Mouse (Mus musculus) liver, embryonic 11.5 days (tissue): ENCODE results near the gene Trpm1. TPM values are rescaled to one million over a fixed set of nuclear protein-coding genes. Genes with fewer than 3 reads are reported as not detected.

Experiments
- ATAC-seq: fragments of 200-750 bp; cut with Nextera tagmentation; replicated peaks from 2 replicates; pipeline ENCODE4 v1.8.0; 2017; ENCODE audit warnings: moderate number of reproducible peaks, mild to moderate bottlenecking, moderate TSS enrichment, moderate library complexity; ENCODE audit not compliant: low FRiP score
- DNase-seq: peaks from one replicate; pipeline ENCODE4 v3.0.0-alpha.2; 2017; ENCODE audit warnings: low spot score
- H3K27ac ChIP-seq: fragments of 300-500 bp; sonication (generic); 2 replicates; pipeline ENCODE4 v1.5.1; 2014; ENCODE audit warnings: mild to moderate bottlenecking, low read depth, low read length, control low read depth
- H3K27me3 ChIP-seq: fragments of 300-500 bp; sonication (generic); replicated peaks from 2 replicates; pipeline ENCODE4 v1.6.1; 2014; ENCODE audit warnings: low read length, mixed read lengths; ENCODE audit not compliant: control insufficient read depth, insufficient read depth
- H3K36me3 ChIP-seq: fragments of 300-500 bp; sonication (generic); 2 replicates; pipeline ENCODE4 v1.6.1; 2014; ENCODE audit warnings: mild to moderate bottlenecking, low read length, moderate library complexity, mixed read lengths; ENCODE audit not compliant: control insufficient read depth, insufficient read depth
- H3K4me1 ChIP-seq: fragments of 300-500 bp; sonication (generic); replicated peaks from 2 replicates; pipeline ENCODE4 v1.6.1; 2014; ENCODE audit warnings: low read length, mixed read lengths; ENCODE audit not compliant: control insufficient read depth, insufficient read depth
- H3K4me2 ChIP-seq: fragments of 300-500 bp; sonication (generic); 2 replicates; pipeline ENCODE4 v1.6.1; 2014; ENCODE audit warnings: mild to moderate bottlenecking, control low read depth, moderate library complexity
- H3K4me3 ChIP-seq: fragments of 300-500 bp; sonication (generic); 2 replicates; pipeline ENCODE4 v1.5.1; 2014; ENCODE audit warnings: low read depth, low read length, control low read depth
- H3K9ac ChIP-seq: fragments of 300-500 bp; sonication (generic); 2 replicates; pipeline ENCODE4 v1.6.1; 2014; ENCODE audit warnings: low read depth, low read length, control low read depth
- H3K9me3 ChIP-seq: fragments of 300-500 bp; sonication (generic); 2 replicates; pipeline ENCODE4 v1.6.1; 2016; ENCODE audit warnings: low read length, inconsistent platforms, mixed read lengths; ENCODE audit not compliant: control insufficient read depth
- WGBS: fragments of 180-500 bp; shearing (Covaris S2); extraction: QIAGEN DNeasy Blood & Tissue Kit; methylation state at CpG from one replicate; pipeline ENCODE4 v1.1.7; 2014; 5-methylcytosine and 5-hydroxymethylcytosine counted together
- microRNA counts: library from miRNA; unstranded; fragments of <30 nt; microRNA quantifications from one replicate; lab custom pipeline; 2015
- microRNA-seq: library from miRNA; unstranded; fragments of <30 nt; microRNA quantifications from one replicate; pipeline ENCODE4, GENCODE M21; 2017; ENCODE audit warnings: borderline number of aligned reads
- polyA plus RNA-seq: library from polyadenylated mRNA; unstranded; fragments of >200 nt; fragmentation: Nextera tagmentation; extraction: Ambion mirVana; gene quantifications from 2 replicates; pipeline ENCODE4 v1.2.1, GENCODE M21; 2014

Gene Trpm1
- polyA plus RNA-seq, 1 experiment from 2014 or later, result 0.21 TPM

DNA sequence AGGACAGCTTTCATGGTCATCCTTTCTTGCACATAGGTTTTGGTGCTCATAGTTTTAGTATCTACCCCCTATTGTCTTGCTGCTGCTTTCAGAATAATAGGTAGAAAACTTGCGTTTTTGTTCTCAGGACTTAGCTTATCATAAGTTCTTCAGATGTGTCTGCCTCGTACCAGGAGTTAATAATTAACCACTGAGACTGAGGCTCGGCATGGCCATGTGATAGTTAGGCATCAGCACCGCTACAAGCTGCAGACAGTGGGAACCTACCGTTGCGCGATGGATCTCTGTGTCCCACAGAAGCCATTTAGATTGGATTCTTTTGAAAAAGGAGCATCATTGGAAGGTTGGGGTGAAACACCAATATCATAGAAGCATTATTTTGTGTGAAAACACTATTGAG is 159.2 kb downstream of the Trpm1 start:
- no peaks in the 10 kb centered on the region for H3K27me3 ChIP-seq
- ATAC-seq (no peak), DNase-seq (no peak)
- no peaks in the 10 kb centered on the region for H3K9me3 ChIP-seq
- no peak overlapping the region for H3K4me3 ChIP-seq
- H3K27ac ChIP-seq, result no peak overlapping the region
- 87% methylated on average over 7 of the region's 7 CpGs for WGBS
- H3K36me3 ChIP-seq, result no peaks in the 10 kb centered on the region
- no peak overlapping the region for H3K4me2 ChIP-seq
- H3K9ac ChIP-seq, result no peak overlapping the region
- H3K4me1 ChIP-seq, result no peaks in the 10 kb centered on the region

MicroRNAs encoded within 50 kb of the gene (microRNA counts, 519-probe panel; counts per million panel counts)
- microRNA mmu-miR-211 (lab: Ali Mortazavi, UCI), result not detected

Small RNA genes within 50 kb of the gene (microRNA-seq; reads per million reads assigned to microRNA genes)
- gene Mir211, result 3.5 reads per million, percentile 4 among the genes with 10 or more reads in this experiment
- gene Mir6416, result not detected

Other genes starting within 250 kb of the Trpm1 start
- gene E030018B13Rik, start 237.0 kb upstream of the Trpm1 start, polyA plus RNA-seq, result 0.25 TPM in 1 of 2 replicates, not detected in the other
- gene Klf13, start 214.9 kb upstream of the Trpm1 start, polyA plus RNA-seq, result 20.0 and 20.9 TPM in 2 replicates
- 5.5 and 5.9 TPM in 2 replicates for gene Mtmr10, start 133.8 kb downstream of the Trpm1 start, polyA plus RNA-seq
- 3.4 and 4.1 TPM in 2 replicates for gene Fan1, start 220.3 kb downstream of the Trpm1 start, polyA plus RNA-seq
- 73.4 and 75.8 TPM in 2 replicates for gene Mphosph10, start 238.4 kb downstream of the Trpm1 start, polyA plus RNA-seq
- gene Mcee, start 238.8 kb downstream of the Trpm1 start, polyA plus RNA-seq, result 53.8 and 57.8 TPM in 2 replicates